Mouse (Mus musculus) ES-Bruce4 (cell line): ENCODE measurements around the gene Rnf4. TPM values are rescaled to one million over a fixed set of nuclear protein-coding genes. Genes with fewer than 3 reads are reported as not detected.

ENCODE experiments used
- H3K27ac ChIP-seq: 2 replicates; pipeline ENCODE4 v1.5.1; 2012; ENCODE audit warnings: low read length, inconsistent platforms; ENCODE audit not compliant: insufficient read depth
- H3K27me3 ChIP-seq: 2 replicates; pipeline ENCODE4 v1.6.1; 2012; ENCODE audit warnings: mild to moderate bottlenecking, low read length, inconsistent platforms; ENCODE audit not compliant: control insufficient read depth, poor library complexity, insufficient read depth, severe bottlenecking
- H3K36me3 ChIP-seq: 2 replicates; pipeline ENCODE4 v1.6.1; 2012; ENCODE audit warnings: inconsistent platforms, mild to moderate bottlenecking, low read length, moderate library complexity; ENCODE audit not compliant: control insufficient read depth, poor library complexity, insufficient read depth, severe bottlenecking
- H3K4me1 ChIP-seq: one replicate; pipeline ENCODE4 v1.8.1; 2011; ENCODE audit warnings: low read length; ENCODE audit not compliant: control insufficient read depth, insufficient read depth
- H3K4me3 ChIP-seq: 2 replicates; pipeline ENCODE4 v1.5.1; 2011; ENCODE audit warnings: low read depth, mild to moderate bottlenecking, low read length
- H3K9ac ChIP-seq: 2 replicates; pipeline ENCODE4 v1.6.1; 2012; ENCODE audit warnings: low read depth, mild to moderate bottlenecking, inconsistent platforms; ENCODE audit not compliant: poor library complexity, severe bottlenecking
- H3K9me3 ChIP-seq: replicated peaks from 2 replicates; pipeline ENCODE4 v1.6.1; 2012; ENCODE audit warnings: mild to moderate bottlenecking, low read length, inconsistent platforms; ENCODE audit not compliant: control insufficient read depth, poor library complexity, insufficient read depth, severe bottlenecking
- CTCF ChIP-seq: IDR thresholded peaks from one replicate; pipeline ENCODE4 v1.8.1; 2011; ENCODE audit warnings: low read depth, low read length
- EP300 ChIP-seq: IDR thresholded peaks from 2 replicates; pipeline ENCODE4 v1.6.1; 2011; ENCODE audit warnings: low read depth, low read length; ENCODE audit not compliant: insufficient read depth
- POLR2A ChIP-seq: IDR thresholded peaks from one replicate; pipeline ENCODE4 v1.8.1; 2011; ENCODE audit warnings: low read length; ENCODE audit not compliant: insufficient read depth
- polyA plus RNA-seq: library from polyadenylated mRNA; stranded (reverse); fragments of >200 nt; gene quantifications from 2 replicates; pipeline ENCODE4 v1.2.4, GENCODE M21; 2011; ENCODE audit warnings: low read depth; ENCODE audit not compliant: missing spikeins, insufficient read depth, insufficient read length

The Rnf4 gene
- polyA plus RNA-seq, 1 experiment: 210 TPM

DNA sequence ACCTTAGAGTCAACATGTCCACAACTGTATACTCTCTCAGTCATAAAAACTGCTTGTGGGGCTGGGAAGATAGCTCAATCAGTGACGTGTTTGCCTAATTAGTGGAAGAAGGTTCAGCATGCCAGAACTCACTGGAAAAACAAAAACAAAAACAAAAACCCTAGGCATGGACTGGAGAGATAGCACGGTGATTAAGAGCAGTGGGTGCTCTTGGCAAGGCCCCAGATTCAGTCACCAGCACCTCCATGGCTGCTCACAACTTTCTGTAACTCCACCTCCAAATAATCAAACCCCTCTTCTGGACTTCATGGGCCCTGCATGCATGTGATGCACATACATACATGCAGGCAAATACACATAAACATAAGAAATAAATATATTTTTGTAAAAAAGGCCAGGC, 46.8 kb upstream of the Rnf4 start:
- Histone ChIP-seq H3K4me3 (no peak overlapping the region), H3K9me3 (no peaks in the 10 kb centered on the region), H3K27me3 (no peaks in the 10 kb centered on the region), H3K27ac (no peak overlapping the region), H3K36me3 (no peaks in the 10 kb centered on the region), H3K9ac (no peak overlapping the region), H3K4me1 (no peaks in the 10 kb centered on the region)
- TF ChIP-seq CTCF (no peak), EP300 (no peak), POLR2A (no peak)

- H3K9me3 ChIP-seq: no peaks in the 10 kb centered on the region
- no peak overlapping the region for H3K4me3 ChIP-seq
- no peaks in the 10 kb centered on the region; the same call in 1 of the 2 replicates for H3K27me3 ChIP-seq
- TF ChIP-seq CTCF (no peak), POLR2A (no peak), EP300 (no peak)
- H3K9ac ChIP-seq: no peak overlapping the region
- no peak overlapping the region for H3K27ac ChIP-seq
- H3K4me1 ChIP-seq: no peaks in the 10 kb centered on the region
- no peaks in the 10 kb centered on the region for H3K36me3 ChIP-seq
Measured at GRCm38 (mm10) chr5:34293363-34293762, 42.7 kb upstream of the Rnf4 start.

DNA sequence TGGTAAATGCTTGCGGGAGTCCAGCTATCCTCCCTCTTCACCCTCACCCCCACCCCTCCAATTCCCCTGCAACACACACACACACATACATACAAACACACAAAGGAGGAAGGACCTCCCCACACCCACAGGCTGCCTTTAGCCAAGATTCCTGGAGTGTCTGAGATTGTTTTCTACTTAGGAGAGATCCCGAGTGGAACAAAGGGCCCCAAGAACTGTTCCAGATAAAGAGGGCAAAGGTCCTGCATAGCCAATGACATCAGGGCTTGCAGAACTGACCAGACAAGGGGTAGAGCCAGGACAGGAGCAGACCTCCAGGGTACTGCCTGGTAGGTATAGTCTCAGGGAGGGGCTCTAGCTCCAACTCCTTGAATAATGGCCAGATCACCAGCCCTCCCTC, 41.4 kb upstream of the Rnf4 start:
- Histone ChIP-seq H3K27ac (no peak overlapping the region), H3K36me3 (no peaks in the 10 kb centered on the region), H3K9ac (no peak overlapping the region), H3K4me3 (no peak overlapping the region), H3K4me1 (no peaks in the 10 kb centered on the region), H3K9me3 (no peaks in the 10 kb centered on the region), H3K27me3 (no peaks in the 10 kb centered on the region; the same call in 1 of the 2 replicates)
- TF ChIP-seq EP300 (no peak), CTCF (no peak), POLR2A (no peak)

GRCm38 (mm10) chr5:34295141-34295540, 40.9 kb upstream of the Rnf4 start:
- Histone ChIP-seq H3K36me3 (no peaks in the 10 kb centered on the region), H3K4me1 (no peaks in the 10 kb centered on the region), H3K4me3 (no peak overlapping the region), H3K9me3 (no peaks in the 10 kb centered on the region), H3K9ac (no peak overlapping the region), H3K27me3 (no peaks in the 10 kb centered on the region; the same call in 1 of the 2 replicates), H3K27ac (no peak overlapping the region)
- TF ChIP-seq EP300: no peak
- no peak for TF ChIP-seq POLR2A
- TF ChIP-seq CTCF: no peak

DNA sequence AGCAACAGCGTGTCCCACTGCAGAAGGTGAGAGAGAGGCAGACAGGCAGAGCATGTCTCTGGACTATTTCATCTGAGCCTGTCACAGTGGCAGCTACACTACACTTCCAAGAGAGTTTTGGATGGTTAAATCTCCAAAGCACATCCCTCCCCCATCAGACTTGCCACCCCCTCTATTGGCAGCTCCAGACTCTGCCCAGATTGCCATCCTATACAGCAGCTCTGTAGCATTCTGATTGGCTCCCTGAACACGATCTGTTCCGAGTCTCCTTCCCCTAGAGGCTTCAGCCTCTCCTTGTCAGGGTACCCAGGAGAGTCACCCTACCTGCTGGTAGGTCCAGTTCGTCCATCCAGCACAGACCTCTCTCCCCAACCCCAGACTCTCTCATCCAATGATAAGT, 38.0 kb upstream of the Rnf4 start:
- H3K36me3 ChIP-seq: no peaks in the 10 kb centered on the region
- no peak overlapping the region for H3K4me3 ChIP-seq
- no peak overlapping the region for H3K9ac ChIP-seq
- H3K27ac ChIP-seq: no peak overlapping the region
- no peaks in the 10 kb centered on the region for H3K4me1 ChIP-seq
- no peaks in the 10 kb centered on the region for H3K9me3 ChIP-seq
- H3K27me3 ChIP-seq: no peaks in the 10 kb centered on the region; the same call in 1 of the 2 replicates
- TF ChIP-seq EP300: no peak
- no peak for TF ChIP-seq CTCF
- TF ChIP-seq POLR2A: no peak

- TF ChIP-seq POLR2A: no peak
- TF ChIP-seq CTCF: no peak
- TF ChIP-seq EP300: no peak
- no peaks in the 10 kb centered on the region for H3K36me3 ChIP-seq
- no peak overlapping the region for H3K4me3 ChIP-seq
- H3K27me3 ChIP-seq: no peaks in the 10 kb centered on the region; the same call in 1 of the 2 replicates
- H3K4me1 ChIP-seq: no peaks in the 10 kb centered on the region
- no peaks in the 10 kb centered on the region for H3K9me3 ChIP-seq
- no peak overlapping the region for H3K9ac ChIP-seq
- H3K27ac ChIP-seq: no peak overlapping the region
Measured at GRCm38 (mm10) chr5:34298937-34299535, 37.1 kb upstream of the Rnf4 start.
